Mouse (Mus musculus) ES-E14 (cell line): ENCODE results near the gene Gm3285.

Experiments
- CHD2 ChIP-seq: IDR thresholded peaks from 2 replicates; pipeline ENCODE4 v1.6.1; 2014; ENCODE audit warnings: mild to moderate bottlenecking, low read depth, low read length, inconsistent platforms
- HCFC1 ChIP-seq: IDR thresholded peaks from 2 replicates; pipeline ENCODE4 v1.6.1; 2012; ENCODE audit warnings: low read length, inconsistent platforms, borderline replicate concordance; ENCODE audit not compliant: insufficient read depth
- ZC3H11A ChIP-seq: IDR thresholded peaks from 2 replicates; pipeline ENCODE4 v1.6.1; 2012; ENCODE audit warnings: low read depth, mild to moderate bottlenecking, inconsistent platforms, low read length, borderline replicate concordance
- ZNF384 ChIP-seq: IDR thresholded peaks from 2 replicates; pipeline ENCODE4 v1.6.1; 2012; ENCODE audit warnings: low read depth, low read length, inconsistent platforms

GRCm38 (mm10) chr10:77890987-77891565 lies 29.3 kb downstream of the Gm3285 start:
- no peak for TF ChIP-seq HCFC1
- no peak for TF ChIP-seq CHD2
- no peak for TF ChIP-seq ZC3H11A
- TF ChIP-seq ZNF384 = no peak
